Mouse (Mus musculus) large intestine, adult 2 months (tissue): ENCODE measurements around the gene Ace3. TPM values are rescaled to one million over a fixed set of nuclear protein-coding genes. Genes with fewer than 3 reads are reported as not detected.
A peak's percentile ranks its signal among the peaks of the same experiment; 100 is the strongest.

Source experiments
- DNase-seq: peaks from one replicate; pipeline ENCODE4 v3.0.0-alpha.2; 2012; ENCODE audit warnings: low read depth, low spot score
- WGBS: fragments of 180-500 bp; shearing (Covaris S2); methylation state at CpG from one replicate; pipeline ENCODE4 v1.1.7; 2018; 5-methylcytosine and 5-hydroxymethylcytosine counted together
- polyA plus RNA-seq: library from polyadenylated mRNA; depleted of rRNA; stranded (reverse); fragments of >200 nt; gene quantifications from 2 replicates; pipeline ENCODE4 v1.2.3, GENCODE M21; 2012; rRNA removed

Ace3 gene
- polyA plus RNA-seq, 1 experiment: not detected

DNA sequence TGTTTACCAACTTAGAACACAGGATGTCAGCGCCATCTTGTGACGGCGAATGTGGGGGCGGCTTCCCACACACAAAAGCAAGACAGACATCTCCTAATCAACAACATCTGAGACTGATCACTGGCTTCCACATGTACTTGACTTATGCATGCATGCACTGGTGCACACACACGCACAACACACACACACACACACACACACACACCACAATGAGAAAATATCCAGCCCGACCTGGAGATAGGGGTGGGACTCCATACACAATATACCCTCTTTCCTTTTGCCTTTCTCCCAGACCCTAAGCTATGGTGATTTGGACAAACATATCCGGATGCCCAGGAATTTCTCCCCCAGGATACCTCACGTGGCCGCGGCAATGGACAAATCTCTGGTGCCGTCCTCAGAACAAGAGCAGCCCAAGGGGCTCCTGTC, 39.0 kb downstream of the Ace3 start:
- 35% methylated on average over 11 of the region's 11 CpGs for WGBS
- DNase-seq: no peak

DNA sequence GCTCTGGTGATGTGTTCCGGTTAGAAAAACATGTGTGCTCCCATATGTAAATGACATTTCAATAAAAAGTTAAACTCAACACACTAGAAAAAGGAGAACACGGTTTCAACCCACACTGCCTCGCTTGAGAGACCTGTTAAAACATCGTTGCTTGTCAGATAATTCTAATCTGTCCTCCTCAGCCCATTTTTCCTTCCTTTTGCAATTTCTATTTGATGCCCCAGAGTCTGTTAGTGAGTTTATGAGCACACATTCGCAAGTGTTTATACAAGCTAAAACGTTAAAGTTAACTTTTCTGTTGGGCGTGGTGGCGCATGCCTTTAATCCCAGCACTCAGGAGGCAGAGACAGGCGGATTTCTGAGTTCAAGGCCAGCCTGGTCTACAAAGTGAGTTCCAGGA, 40.5 kb downstream of the Ace3 start:
- WGBS: 72% methylated on average over 9 of the region's 9 CpGs
- DNase-seq: no peak

DNA sequence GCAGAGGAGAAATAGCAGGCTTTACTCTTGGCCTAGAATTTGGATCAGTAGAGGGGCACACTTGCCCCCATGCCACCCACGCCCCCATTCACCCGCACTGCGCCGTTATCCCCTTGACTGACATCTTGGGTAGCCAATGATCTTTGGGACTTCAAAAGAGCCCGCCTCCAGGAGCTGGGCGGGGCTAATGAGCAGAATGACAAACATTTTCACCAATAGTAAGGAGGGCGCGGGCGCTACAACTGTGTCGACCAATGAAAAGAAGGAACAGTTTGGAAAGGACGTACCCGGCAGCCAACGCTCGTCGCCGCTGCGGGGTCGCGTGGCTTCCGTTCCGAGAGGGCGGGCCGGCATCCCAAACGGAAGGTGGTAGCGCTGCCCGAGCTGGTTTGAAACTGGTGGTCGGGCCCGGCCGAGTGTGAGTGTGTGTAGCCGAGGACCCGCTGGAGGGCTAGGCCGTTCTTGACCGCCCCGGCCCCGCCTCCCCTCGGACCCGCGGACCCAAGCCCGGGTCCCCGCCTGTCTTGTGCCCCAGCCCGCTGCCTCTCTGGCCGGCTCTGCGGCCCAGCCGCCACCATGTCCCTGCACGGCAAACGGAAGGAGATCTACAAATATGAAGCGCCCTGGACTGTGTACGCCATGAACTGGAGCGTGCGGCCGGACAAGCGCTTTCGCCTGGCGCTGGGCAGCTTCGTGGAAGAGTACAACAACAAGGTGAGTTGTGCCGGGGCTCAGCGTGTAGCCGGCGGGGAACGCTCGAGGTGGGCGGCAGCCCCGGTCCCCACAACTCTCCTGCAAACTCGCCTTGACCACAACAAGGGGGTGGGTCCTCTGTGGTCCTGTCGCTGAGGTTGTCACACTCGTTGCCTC, 42.3 kb downstream of the Ace3 start, which contains the start of gene Dcaf7:
TSS of gene Dcaf7 (plus strand) at position 325 of the 870 bp plus-strand sequence.
- under 1% methylated on average over 66 of the region's 66 CpGs for WGBS

DNA sequence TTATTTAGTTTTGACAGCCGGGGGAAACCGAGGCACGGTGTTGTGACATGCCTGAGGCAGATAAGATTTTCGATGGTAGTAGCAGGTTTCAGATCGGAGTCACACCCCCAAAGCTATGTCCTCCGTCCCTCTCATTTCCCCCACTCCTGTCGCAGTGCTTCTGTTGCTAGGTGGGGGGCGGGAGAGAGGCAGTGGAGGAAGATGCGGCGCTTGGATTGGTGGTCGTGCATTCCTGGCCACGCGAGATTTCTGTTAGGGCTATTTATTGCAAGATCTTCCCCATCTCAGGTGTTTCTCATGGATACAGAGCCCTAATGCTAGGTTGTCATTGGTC, 42.9 kb downstream of the Ace3 start:
- under 1% methylated on average over 13 of the region's 13 CpGs for WGBS
- no peak for DNase-seq

More for the DNA sequence above, 42.3 kb downstream of the Ace3 start, which contains the start of gene Dcaf7:
- DNase-seq: peak; percentile 85

DNA sequence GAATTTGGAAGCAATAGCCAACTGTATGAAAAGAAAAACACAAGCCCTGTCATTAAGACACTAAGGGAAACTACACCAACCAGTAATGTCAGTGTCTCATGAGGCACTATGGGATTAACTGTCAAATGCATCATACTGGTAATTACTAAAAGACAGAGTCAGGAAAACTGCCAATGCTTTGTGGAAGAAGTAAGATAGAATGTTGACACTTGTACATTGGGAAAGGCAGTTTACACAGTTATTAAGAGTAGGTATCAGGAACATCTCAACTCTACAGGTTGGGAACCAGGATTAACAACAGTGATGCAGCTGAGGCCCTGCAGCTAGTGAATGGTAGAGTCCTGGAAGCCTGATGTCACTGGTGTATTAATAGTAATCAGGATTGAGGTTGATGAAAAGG, 49.9 kb downstream of the Ace3 start:
- no peak for DNase-seq

DNA sequence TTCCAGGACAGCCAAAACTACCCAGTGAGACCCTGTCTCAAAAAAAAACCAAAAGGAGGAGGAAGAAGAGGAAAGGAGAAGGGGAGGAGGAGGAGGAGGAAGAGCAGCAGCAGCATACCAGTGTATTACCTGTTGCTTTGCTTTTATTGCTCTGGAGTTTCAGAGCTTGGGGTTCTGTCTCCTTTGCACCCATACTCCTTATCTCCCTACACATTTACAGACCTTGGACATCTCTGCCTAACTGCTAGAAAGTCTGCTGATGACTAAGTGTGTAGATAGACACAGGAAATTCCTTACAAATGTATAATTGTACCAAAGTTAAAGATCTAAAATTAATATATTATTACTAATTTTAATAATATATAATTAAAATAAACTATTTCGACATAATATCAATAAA, 50.8 kb downstream of the Ace3 start:
- DNase-seq: no peak
- 91% methylated on average over 1 of the region's 1 CpGs for WGBS

DNA sequence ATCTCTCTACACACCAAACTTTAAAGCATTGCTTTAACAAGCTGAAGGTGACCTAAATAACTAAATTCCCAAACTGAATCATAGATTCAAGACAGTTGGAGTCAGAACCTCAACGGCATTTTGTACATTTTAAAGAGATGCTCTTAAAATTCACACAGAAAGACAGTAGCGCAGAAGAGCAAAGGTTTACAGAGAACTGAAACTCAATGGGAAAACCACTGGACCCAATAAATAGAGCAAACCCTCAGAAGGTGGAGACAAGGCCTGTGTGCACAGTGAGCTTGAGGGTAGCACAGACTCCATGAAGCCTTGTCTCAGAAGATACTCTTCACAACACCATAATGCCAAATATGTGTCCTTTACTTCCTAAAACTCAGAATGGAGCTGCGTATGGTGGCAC, 51.3 kb downstream of the Ace3 start:
- WGBS: 93% methylated on average over 3 of the region's 3 CpGs
- DNase-seq: no peak

DNA sequence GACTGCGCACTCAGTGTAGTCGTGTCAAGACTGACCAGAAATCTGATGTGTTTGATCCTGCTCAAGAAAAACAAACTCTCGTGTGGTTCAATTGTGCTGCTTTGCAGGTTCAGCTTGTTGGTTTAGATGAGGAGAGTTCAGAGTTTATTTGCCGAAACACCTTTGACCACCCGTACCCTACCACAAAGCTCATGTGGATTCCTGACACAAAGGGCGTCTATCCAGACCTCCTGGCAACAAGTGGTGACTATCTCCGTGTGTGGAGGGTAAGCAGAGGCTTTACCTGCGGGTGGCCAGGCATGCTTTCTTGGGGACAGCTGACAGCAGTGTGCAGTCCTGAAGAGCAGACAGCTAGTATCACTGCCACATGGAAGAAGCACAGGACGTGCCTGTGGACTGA, 52.1 kb downstream of the Ace3 start:
- no peak for DNase-seq
- WGBS: 81% methylated on average over 9 of the region's 9 CpGs

DNA sequence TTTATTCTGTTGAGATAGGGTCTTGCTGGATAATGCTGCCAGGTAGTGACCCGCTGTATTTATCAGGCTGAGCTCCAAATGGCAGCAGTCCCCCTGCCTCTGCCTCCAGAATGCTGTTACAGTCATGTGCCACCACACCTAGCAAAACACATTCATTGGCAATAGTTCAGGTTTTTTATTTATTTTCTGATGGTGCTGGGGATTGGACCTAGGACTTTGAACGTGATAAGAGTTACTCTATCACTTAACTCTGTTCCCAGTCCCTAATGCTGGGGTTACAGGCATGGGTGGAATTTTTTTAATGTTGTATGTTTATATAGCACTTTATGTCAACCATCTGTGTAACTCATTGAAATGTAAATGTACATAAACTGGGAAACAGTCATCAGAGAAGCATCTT, 59.4 kb downstream of the Ace3 start:
- no peak for DNase-seq
- WGBS: 33% methylated on average over 2 of the region's 2 CpGs

DNA sequence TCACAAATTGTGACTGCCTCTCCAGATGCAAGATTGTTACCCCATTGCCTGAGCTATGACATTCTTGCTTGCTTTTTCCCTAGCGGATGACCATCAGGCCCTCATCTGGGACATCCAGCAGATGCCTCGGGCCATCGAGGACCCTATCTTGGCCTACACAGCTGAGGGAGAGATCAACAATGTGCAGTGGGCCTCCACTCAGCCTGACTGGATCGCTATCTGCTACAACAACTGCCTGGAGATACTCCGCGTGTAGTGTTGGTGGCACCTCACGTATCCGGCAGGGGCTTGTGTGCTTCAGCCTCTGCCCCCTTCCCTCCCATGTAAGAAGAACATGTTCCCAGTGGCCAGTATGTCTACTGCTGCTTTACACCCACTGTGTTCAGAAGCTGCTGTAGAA, 60.1 kb downstream of the Ace3 start:
- no peak for DNase-seq
- WGBS: 95% methylated on average over 8 of the region's 8 CpGs

Other genes with a start within 250 kb of the Ace3 start
- gene Cyb561, start 41.3 kb upstream of the Ace3 start, polyA plus RNA-seq: 75.4 and 75.7 TPM in 2 replicates
- gene Ace, start 26.7 kb upstream of the Ace3 start, polyA plus RNA-seq: 70.6 and 321 TPM in 2 replicates
- 1.3 and 2.0 TPM in 2 replicates for gene Kcnh6, start 13.4 kb downstream of the Ace3 start, polyA plus RNA-seq
- gene Dcaf7, start 42.2 kb downstream of the Ace3 start, polyA plus RNA-seq: 27.3 and 41.3 TPM in 2 replicates
- gene Taco1, start 71.4 kb downstream of the Ace3 start, polyA plus RNA-seq: 10.2 and 15.5 TPM in 2 replicates
- gene Map3k3, start 89.9 kb downstream of the Ace3 start, polyA plus RNA-seq: 15.0 and 23.5 TPM in 2 replicates
- gene Gm10840, start 166.2 kb downstream of the Ace3 start, polyA plus RNA-seq: not detected in 2 replicates
- 32.3 and 40.7 TPM in 2 replicates for gene Limd2, start 166.2 kb downstream of the Ace3 start, polyA plus RNA-seq
- 10.9 and 12.1 TPM in 2 replicates for gene Strada, start 207.5 kb downstream of the Ace3 start, polyA plus RNA-seq
- 9.5 and 13.7 TPM in 2 replicates for gene Ccdc47, start 221.7 kb downstream of the Ace3 start, polyA plus RNA-seq
- gene Ddx42, start 222.3 kb downstream of the Ace3 start, polyA plus RNA-seq: 7.6 and 9.9 TPM in 2 replicates